Mouse (Mus musculus): ENCODE measurements at regions not wholly inside any gene's neighbourhood (a gene's known extent, or its start where the extent isn't known, plus 50 kb on each side); places are given as distances from the start of the nearest gene placed in this dataset.
A peak's percentile ranks its signal among the peaks of the same experiment; 100 is the strongest.

- Histone ChIP-seq H3K9me3 (no peaks in the 10 kb centered on the region), H3K27ac (replicated peaks) (no peak overlapping the region), H3K27me3 (no peaks in the 10 kb centered on the region), H3K4me3 (no peak overlapping the region), H3K9ac (no peak overlapping the region), H3K4me1 (replicated peaks) (no peaks in the 10 kb centered on the region), H3K36me3 (no peaks in the 10 kb centered on the region), H3K4me2 (no peak overlapping the region)
- no peak for ATAC-seq (ENCODE audit: low read depth)
- WGBS: 91% methylated on average over 3 of the region's 3 CpGs
Measured at GRCm38 (mm10) chr9:25374161-25374560, 107.2 kb upstream of the Eepd1 start.

- ATAC-seq (ENCODE audit: low read depth): no peak
- Histone ChIP-seq H3K36me3 (no peaks in the 10 kb centered on the region), H3K27me3 (no peaks in the 10 kb centered on the region), H3K4me1 (replicated peaks) (no peaks in the 10 kb centered on the region), H3K4me3 (no peak overlapping the region), H3K27ac (replicated peaks) (no peak overlapping the region), H3K9me3 (no peaks in the 10 kb centered on the region), H3K9ac (no peak overlapping the region), H3K4me2 (no peak overlapping the region)
- WGBS: 47% methylated on average over 1 of the region's 1 CpGs
Measured at GRCm38 (mm10) chr9:25376209-25376608, 105.1 kb upstream of the Eepd1 start.

GRCm38 (mm10) chr9:25377771-25378747 is 103.3 kb upstream of the Eepd1 start:
- no peaks in the 10 kb centered on the region for H3K4me1 ChIP-seq (replicated peaks)
- peak overlapping the region; percentile 66 for H3K27ac ChIP-seq (replicated peaks)
- no peaks in the 10 kb centered on the region for H3K9me3 ChIP-seq
- no peaks in the 10 kb centered on the region for H3K27me3 ChIP-seq
- H3K9ac ChIP-seq: no peak overlapping the region
- peak; percentile 67 for ATAC-seq (ENCODE audit: low read depth)
- H3K4me3 ChIP-seq: no peak overlapping the region
- no peaks in the 10 kb centered on the region for H3K36me3 ChIP-seq
- no peak overlapping the region for H3K4me2 ChIP-seq
- WGBS: 62% methylated on average over 12 of the region's 12 CpGs

GRCm38 (mm10) chr9:25385333-25385732 is 96.0 kb upstream of the Eepd1 start:
- no peak overlapping the region for H3K4me3 ChIP-seq
- H3K36me3 ChIP-seq: no peaks in the 10 kb centered on the region
- H3K27ac ChIP-seq (replicated peaks): no peak overlapping the region
- ATAC-seq (ENCODE audit: low read depth): no peak
- no peak overlapping the region for H3K9ac ChIP-seq
- no peak overlapping the region for H3K4me2 ChIP-seq
- H3K27me3 ChIP-seq: no peaks in the 10 kb centered on the region
- no peaks in the 10 kb centered on the region for H3K9me3 ChIP-seq
- H3K4me1 ChIP-seq (replicated peaks): no peaks in the 10 kb centered on the region

- Histone ChIP-seq H3K9me3 (no peaks in the 10 kb centered on the region), H3K27me3 (no peaks in the 10 kb centered on the region), H3K4me2 (no peak overlapping the region), H3K9ac (no peak overlapping the region), H3K27ac (replicated peaks) (no peak overlapping the region), H3K4me1 (replicated peaks) (no peaks in the 10 kb centered on the region), H3K36me3 (no peaks in the 10 kb centered on the region), H3K4me3 (no peak overlapping the region)
- WGBS: 66% methylated on average over 4 of the region's 4 CpGs
- ATAC-seq (ENCODE audit: low read depth): no peak
Measured at GRCm38 (mm10) chr9:25387876-25388650, 93.3 kb upstream of the Eepd1 start.

- no peak overlapping the region for H3K9ac ChIP-seq
- no peaks in the 10 kb centered on the region for H3K9me3 ChIP-seq
- ATAC-seq (ENCODE audit: low read depth): no peak
- H3K27ac ChIP-seq (replicated peaks): no peak overlapping the region
- no peaks in the 10 kb centered on the region for H3K36me3 ChIP-seq
- 82% methylated on average over 3 of the region's 3 CpGs for WGBS
- no peaks in the 10 kb centered on the region for H3K4me1 ChIP-seq (replicated peaks)
- H3K4me2 ChIP-seq: no peak overlapping the region
- no peaks in the 10 kb centered on the region for H3K27me3 ChIP-seq
- H3K4me3 ChIP-seq: no peak overlapping the region
Measured at GRCm38 (mm10) chr9:25389351-25389750, 92.0 kb upstream of the Eepd1 start.

- H3K27ac ChIP-seq (replicated peaks): no peak overlapping the region
- WGBS: 36% methylated on average over 9 of the region's 9 CpGs
- H3K9ac ChIP-seq: no peak overlapping the region
- no peaks in the 10 kb centered on the region for H3K36me3 ChIP-seq
- no peaks in the 10 kb centered on the region; the same call in 1 of the 2 replicates for H3K4me1 ChIP-seq (replicated peaks)
- H3K4me3 ChIP-seq: no peak overlapping the region
- H3K27me3 ChIP-seq: no peaks in the 10 kb centered on the region
- peak; percentile 53 for ATAC-seq (ENCODE audit: low read depth)
- H3K9me3 ChIP-seq: no peaks in the 10 kb centered on the region
- H3K4me2 ChIP-seq: no peak overlapping the region
Measured at GRCm38 (mm10) chr9:25400647-25401335, 80.6 kb upstream of the Eepd1 start.

GRCm38 (mm10) chr9:25405848-25406247 is 75.5 kb upstream of the Eepd1 start:
- H3K36me3 ChIP-seq: no peaks in the 10 kb centered on the region
- H3K27me3 ChIP-seq: no peaks in the 10 kb centered on the region
- no peak overlapping the region for H3K27ac ChIP-seq (replicated peaks)
- no peak overlapping the region for H3K4me2 ChIP-seq
- no peaks in the 10 kb centered on the region for H3K9me3 ChIP-seq
- no peak for ATAC-seq (ENCODE audit: low read depth)
- H3K4me3 ChIP-seq: no peak overlapping the region
- peaks cover 5% of the 10 kb centered on the region; the same call in 1 of the 2 replicates for H3K4me1 ChIP-seq (replicated peaks)
- 85% methylated on average over 4 of the region's 4 CpGs for WGBS
- H3K9ac ChIP-seq: no peak overlapping the region

- Histone ChIP-seq H3K36me3 (no peaks in the 10 kb centered on the region), H3K9me3 (no peaks in the 10 kb centered on the region), H3K9ac (no peak overlapping the region), H3K4me1 (replicated peaks) (0 out of 2 replicates have a peak, but pooled peaks cover 5% of the 10 kb centered on the region), H3K4me3 (no peak overlapping the region), H3K27me3 (no peaks in the 10 kb centered on the region), H3K4me2 (no peak overlapping the region), H3K27ac (replicated peaks) (no peak overlapping the region)
- no peak for ATAC-seq (ENCODE audit: low read depth)
- 90% methylated on average over 3 of the region's 3 CpGs for WGBS
Measured at GRCm38 (mm10) chr9:25408518-25408917, 72.8 kb upstream of the Eepd1 start.

- 61% methylated on average over 5 of the region's 5 CpGs for WGBS
Measured at GRCm38 (mm10) chr9:25409729-25410128, 71.6 kb upstream of the Eepd1 start.

GRCm38 (mm10) chr9:25413873-25414272 is 67.5 kb upstream of the Eepd1 start:
- no peaks in the 10 kb centered on the region for H3K9me3 ChIP-seq
- no peak overlapping the region for H3K4me2 ChIP-seq
- 78% methylated on average over 3 of the region's 3 CpGs for WGBS
- H3K4me1 ChIP-seq (replicated peaks): 0 out of 2 replicates have a peak, but pooled peaks cover 5% of the 10 kb centered on the region
- H3K4me3 ChIP-seq: no peak overlapping the region
- H3K27me3 ChIP-seq: no peaks in the 10 kb centered on the region
- no peaks in the 10 kb centered on the region for H3K36me3 ChIP-seq
- no peak overlapping the region for H3K9ac ChIP-seq
- no peak for ATAC-seq (ENCODE audit: low read depth)
- H3K27ac ChIP-seq (replicated peaks): no peak overlapping the region

More at GRCm38 (mm10) chr9:25409729-25410128, 71.6 kb upstream of the Eepd1 start:
- Histone ChIP-seq H3K4me1 (replicated peaks) (0 out of 2 replicates have a peak, but pooled peaks cover 5% of the 10 kb centered on the region), H3K27ac (replicated peaks) (no peak overlapping the region), H3K4me2 (no peak overlapping the region), H3K4me3 (no peak overlapping the region), H3K9ac (no peak overlapping the region), H3K36me3 (no peaks in the 10 kb centered on the region), H3K27me3 (no peaks in the 10 kb centered on the region), H3K9me3 (no peaks in the 10 kb centered on the region)
- peak; percentile 50; the same call in 1 of the 2 replicates for ATAC-seq (ENCODE audit: low read depth)

GRCm38 (mm10) chr9:25414315-25414714 is 67.0 kb upstream of the Eepd1 start:
- 73% methylated on average over 2 of the region's 2 CpGs for WGBS
- H3K36me3 ChIP-seq: no peaks in the 10 kb centered on the region
- no peaks in the 10 kb centered on the region for H3K27me3 ChIP-seq
- H3K9ac ChIP-seq: no peak overlapping the region
- 0 out of 2 replicates have a peak, but pooled peaks cover 5% of the 10 kb centered on the region for H3K4me1 ChIP-seq (replicated peaks)
- H3K4me3 ChIP-seq: no peak overlapping the region
- ATAC-seq (ENCODE audit: low read depth): no peak
- H3K27ac ChIP-seq (replicated peaks): no peak overlapping the region
- H3K4me2 ChIP-seq: no peak overlapping the region
- H3K9me3 ChIP-seq: no peaks in the 10 kb centered on the region
